ENCODE assay signal across 9 mouse cellular contexts in genomic region chr8:80807807-80808505, GRCm38 (mm10).
A peak's percentile ranks its signal among the peaks of the same experiment; 100 is the strongest.
DNase-seq lines count a peak whose midpoint lies in the region; ATAC-seq and TF ChIP-seq lines count a peak whose summit lies in the region.
"Had no signal": no experiment of that assay in that cellular context is flagged by ENCODE, and none has a peak within 500 bp of the region (broad histone marks: within the 10 kb centered on the region; RNA-seq: fewer than 3 reads in every experiment).

No protein-coding gene starts in this region.

- H3K4me2 ChIP-seq in liver, embryonic 12.5 days: no peak overlapping the region; the same call in 1 of the 2 replicates
- H3K4me2 ChIP-seq in forebrain, embryonic 11.5 days (ENCODE audit: low read depth, low read length, severe bottlenecking): no peak overlapping the region
- no peak overlapping the region for H3K4me2 ChIP-seq in stomach, embryonic 15.5 days
- H3K4me2 ChIP-seq: liver, embryonic 15.5 days had no signal

- no peak for ATAC-seq in liver, embryonic 12.5 days
- no peak for ATAC-seq in forebrain, embryonic 11.5 days (replicated peaks; ENCODE audit: low FRiP score)
- ATAC-seq in stomach, embryonic 15.5 days (ENCODE audit: insufficient read depth, low FRiP score, low read depth): no peak

- H3K9me3 ChIP-seq in liver, embryonic 12.5 days (replicated peaks): no peaks in the 10 kb centered on the region
- no peaks in the 10 kb centered on the region for H3K9me3 ChIP-seq in forebrain, embryonic 11.5 days (ENCODE audit: control insufficient read depth, low read length)
- no peaks in the 10 kb centered on the region for H3K9me3 ChIP-seq in limb, embryonic 10.5 days (replicated peaks)
- no peaks in the 10 kb centered on the region for H3K9me3 ChIP-seq in stomach, embryonic 15.5 days
- H3K9me3 ChIP-seq: liver, embryonic 15.5 days had no signal

- peaks cover 29% of the 10 kb centered on the region for H3K79me2 ChIP-seq in liver, adult 2 months (ENCODE audit: control insufficient read depth, insufficient read depth, low read length)

- H3K36me3 ChIP-seq in liver, adult 2 months (ENCODE audit: control insufficient read depth, insufficient read depth, low read length): no peaks in the 10 kb centered on the region
- peaks cover 33% of the 10 kb centered on the region for H3K36me3 ChIP-seq in liver, embryonic 12.5 days
- no peaks in the 10 kb centered on the region for H3K36me3 ChIP-seq in forebrain, embryonic 11.5 days (ENCODE audit: control insufficient read depth, insufficient read depth, low read length)
- no peaks in the 10 kb centered on the region for H3K36me3 ChIP-seq in limb, embryonic 10.5 days
- no peaks in the 10 kb centered on the region for H3K36me3 ChIP-seq in stomach, embryonic 15.5 days
- H3K36me3 ChIP-seq: liver, embryonic 15.5 days had no signal

- no peaks in the 10 kb centered on the region for H3K27me3 ChIP-seq in liver, adult 2 months (ENCODE audit: control insufficient read depth, insufficient read depth, low read length)
- H3K27me3 ChIP-seq in liver, embryonic 12.5 days (replicated peaks): no peaks in the 10 kb centered on the region
- no peaks in the 10 kb centered on the region for H3K27me3 ChIP-seq in forebrain, embryonic 11.5 days (ENCODE audit: control insufficient read depth, insufficient read depth, low read length)
- H3K27me3 ChIP-seq in limb, embryonic 10.5 days (ENCODE audit: low read depth, poor library complexity, severe bottlenecking): no peaks in the 10 kb centered on the region
- H3K27me3 ChIP-seq in stomach, embryonic 15.5 days (replicated peaks): no peaks in the 10 kb centered on the region
- H3K27me3 ChIP-seq: liver, embryonic 15.5 days had no signal

- no peak for TF ChIP-seq CTCF in liver, adult 2 months (IDR thresholded peaks at IDR 0.05; ENCODE audit: low read depth, low read length)

- H3K4me3 ChIP-seq in liver, adult 2 months (ENCODE audit: insufficient read depth, low read depth, low read length): no peak overlapping the region
- H3K4me3 ChIP-seq in liver, embryonic 12.5 days: no peak overlapping the region
- no peak overlapping the region for H3K4me3 ChIP-seq in forebrain, embryonic 11.5 days (ENCODE audit: low read depth, low read length)
- no peak overlapping the region for H3K4me3 ChIP-seq in limb, embryonic 10.5 days
- no peak overlapping the region for H3K4me3 ChIP-seq in stomach, embryonic 15.5 days (replicated peaks)
- H3K4me3 ChIP-seq: erythroblast, embryonic 14.5 days; liver, embryonic 15.5 days had no signal

- 63% methylated on average over 13 of the region's 13 CpGs for WGBS in liver, adult 2 months
- 54% methylated on average over 13 of the region's 13 CpGs for WGBS in liver, embryonic 12.5 days (ENCODE audit: insufficient replicate concordance)
- WGBS in forebrain, embryonic 11.5 days: 49% methylated on average over 13 of the region's 13 CpGs
- WGBS in limb, embryonic 10.5 days: 74% methylated on average over 13 of the region's 13 CpGs
- 39% methylated on average over 13 of the region's 13 CpGs for WGBS in stomach, embryonic 15.5 days

- no peak overlapping the region for H3K9ac ChIP-seq in liver, adult 2 months (ENCODE audit: low read depth, low read length)
- H3K9ac ChIP-seq in liver, embryonic 12.5 days: no peak overlapping the region
- H3K9ac ChIP-seq in forebrain, embryonic 11.5 days (ENCODE audit: low read length): no peak overlapping the region
- H3K9ac ChIP-seq in stomach, embryonic 15.5 days: no peak overlapping the region
- H3K9ac ChIP-seq: liver, embryonic 15.5 days had no signal

- no peak for TF ChIP-seq POLR2A in liver, adult 2 months (IDR thresholded peaks at IDR 0.05; ENCODE audit: extremely low read depth, insufficient read depth, low read length)

- no peak for DNase-seq in liver, adult 2 months (ENCODE audit: extremely low read depth, low read depth, low spot score)
- no peak for DNase-seq in forebrain, embryonic 11.5 days (ENCODE audit: low spot score)
- no peak for DNase-seq in limb, embryonic 10.5 days (ENCODE audit: low spot score)
- DNase-seq in right cerebral cortex, postnatal 25 days: no peak
- no peak for DNase-seq in adrenal gland, adult 18-20 months (ENCODE audit: low spot score in 2 of 2)

- peak overlapping the region; percentile 31 for H3K27ac ChIP-seq in liver, adult 2 months (replicated peaks; ENCODE audit: insufficient read depth, low read depth, low read length)
- no peak overlapping the region; the same call in 1 of the 2 replicates for H3K27ac ChIP-seq in liver, embryonic 12.5 days
- H3K27ac ChIP-seq in forebrain, embryonic 11.5 days (ENCODE audit: low read depth, low read length): 0 out of 2 replicates have a peak overlapping the region, but pooled peaks have one; percentile 8
- H3K27ac ChIP-seq in limb, embryonic 10.5 days: peak overlapping the region; percentile 66
- peak overlapping the region; percentile 61; the same call in 1 of the 2 replicates for H3K27ac ChIP-seq in stomach, embryonic 15.5 days
- H3K27ac ChIP-seq: liver, embryonic 15.5 days had no signal

- H3K4me1 ChIP-seq in liver, adult 2 months (ENCODE audit: control insufficient read depth, insufficient read depth, low read length): peaks cover 16% of the 10 kb centered on the region
- peaks cover 16% of the 10 kb centered on the region for H3K4me1 ChIP-seq in liver, embryonic 12.5 days
- H3K4me1 ChIP-seq in forebrain, embryonic 11.5 days (replicated peaks; ENCODE audit: control insufficient read depth, insufficient read depth, low read length): peaks cover 8% of the 10 kb centered on the region; the same call in 1 of the 2 replicates
- H3K4me1 ChIP-seq in limb, embryonic 10.5 days: peaks cover 34% of the 10 kb centered on the region
- peaks cover 15% of the 10 kb centered on the region for H3K4me1 ChIP-seq in stomach, embryonic 15.5 days
